Mouse (Mus musculus) A20 (cell line): ENCODE measurements around the gene Zfp93.

Source experiments
- DNase-seq: peaks from one replicate; pipeline ENCODE4 v3.0.0-alpha.2; 2011; ENCODE audit warnings: low read depth, low spot score

Gene Zfp93

GRCm38 (mm10) chr7:24291387-24292090, 21.3 kb downstream of the Zfp93 start:
- DNase-seq, result no peak

DNA sequence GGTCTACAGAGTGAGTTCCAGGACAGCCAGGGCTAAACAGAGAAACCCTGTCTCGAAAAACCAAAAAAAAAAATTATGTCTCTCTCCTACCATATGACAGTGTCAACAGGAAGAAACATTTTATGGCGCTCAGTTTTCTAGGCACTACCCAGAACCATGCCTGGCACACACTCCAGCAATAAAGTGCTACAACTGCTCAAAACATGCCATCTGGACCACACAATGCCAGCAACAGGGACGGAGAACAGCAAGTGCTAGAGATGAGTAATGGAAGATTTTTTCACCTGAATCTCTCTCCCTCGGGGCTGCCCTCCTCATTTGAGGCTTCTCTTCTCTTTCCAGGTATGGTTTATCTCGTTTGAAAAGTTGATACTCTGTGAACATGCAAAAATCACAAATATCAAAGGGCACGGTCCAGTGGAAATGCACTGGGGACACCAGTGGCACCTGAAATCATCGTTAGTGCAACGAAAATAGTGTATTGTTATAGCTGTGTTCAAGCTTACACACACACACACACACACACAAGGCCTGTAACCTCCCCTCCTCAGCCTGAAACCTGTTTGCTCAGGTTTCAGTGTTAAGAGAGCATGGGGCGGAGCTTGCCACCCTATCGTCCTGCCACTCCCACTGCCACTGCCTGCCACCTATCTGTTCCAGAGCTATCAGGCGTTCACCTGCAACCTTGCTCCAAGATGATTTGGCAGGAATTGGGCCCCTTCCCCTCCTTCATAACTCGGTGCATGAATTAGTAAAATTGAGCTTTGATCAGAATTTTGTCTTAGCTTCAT, 23.0 kb downstream of the Zfp93 start:
- no peak for DNase-seq

DNA sequence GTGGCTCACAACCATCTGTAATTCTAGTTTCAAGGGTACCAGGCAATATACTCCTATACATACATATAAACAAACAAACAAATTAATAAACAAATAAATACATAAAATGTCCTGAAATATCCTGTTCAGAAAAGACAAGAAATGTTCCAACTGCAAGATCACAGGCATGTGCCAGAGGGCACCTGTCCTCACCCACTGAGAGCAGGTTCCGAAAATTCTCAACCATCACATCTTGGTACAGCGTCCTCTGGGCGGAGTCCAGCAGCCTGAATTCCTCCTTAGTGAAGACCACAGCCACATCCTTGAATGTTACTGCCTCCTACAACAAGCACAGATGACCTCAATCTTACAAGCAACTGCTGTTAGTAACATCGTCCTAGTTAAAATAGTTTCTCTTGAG, 24.5 kb downstream of the Zfp93 start:
- DNase-seq, result no peak

GRCm38 (mm10) chr7:24295376-24295775, 25.2 kb downstream of the Zfp93 start:
- DNase-seq, result no peak

DNA sequence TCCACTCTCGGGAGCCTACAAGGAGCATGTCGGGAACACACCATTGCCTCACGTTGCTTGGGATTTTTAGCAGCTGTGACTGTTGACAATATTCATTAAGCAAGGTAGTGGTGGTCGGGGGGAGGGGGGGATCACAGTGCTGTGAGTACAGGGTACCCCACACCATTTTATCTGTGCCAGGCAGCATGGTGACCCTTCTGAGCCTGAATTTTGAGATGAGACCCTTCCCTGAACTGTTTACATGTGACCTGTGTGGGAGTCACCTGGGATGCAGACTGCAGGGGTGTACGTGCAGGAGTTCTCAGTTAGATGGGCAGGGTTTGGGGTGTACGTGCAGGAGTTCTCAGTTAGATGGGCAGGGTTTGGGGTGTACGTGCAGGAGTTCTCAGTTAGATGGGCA, 26.2 kb downstream of the Zfp93 start:
- no peak for DNase-seq

GRCm38 (mm10) chr7:24297361-24298095, 27.3 kb downstream of the Zfp93 start:
- no peak for DNase-seq

GRCm38 (mm10) chr7:24298635-24298972, 28.4 kb downstream of the Zfp93 start:
- no peak for DNase-seq

- DNase-seq, result peak; percentile 88
Observed at GRCm38 (mm10) chr7:24298973-24299708, 28.9 kb downstream of the Zfp93 start.

DNA sequence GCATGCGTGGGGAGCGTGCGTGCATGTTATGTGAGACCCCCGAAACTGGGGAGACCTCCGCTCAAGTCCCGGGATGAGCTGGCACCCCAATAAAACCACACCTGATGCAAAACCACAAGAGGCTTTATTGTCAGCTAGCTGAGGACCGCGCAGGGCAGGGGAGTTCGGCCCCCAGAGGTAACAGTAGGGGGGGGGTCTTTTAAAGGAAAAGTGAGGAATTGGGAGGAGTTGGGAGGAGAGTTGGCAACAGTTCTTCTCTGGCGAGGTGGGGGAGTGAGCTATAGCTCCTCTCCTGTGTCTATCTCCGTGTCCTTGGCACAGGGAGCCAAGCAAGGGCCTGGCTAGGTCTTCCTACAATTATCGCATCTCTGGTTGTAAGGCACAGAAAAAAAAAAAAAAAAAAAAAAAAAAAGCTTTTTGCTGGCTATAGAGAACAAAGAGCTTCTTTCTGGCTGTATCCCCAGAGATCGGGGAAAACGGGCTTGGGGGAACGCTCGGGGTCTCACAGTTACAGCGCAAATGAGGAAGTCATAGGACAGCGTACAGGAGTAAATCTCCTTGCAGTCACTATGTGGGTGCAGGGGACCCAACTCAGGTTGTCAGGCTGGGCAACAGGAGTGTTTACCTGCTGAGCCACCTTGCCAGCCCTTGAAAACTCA, 29.7 kb downstream of the Zfp93 start:
- DNase-seq, result no peak

GRCm38 (mm10) chr7:24300771-24301282, 30.6 kb downstream of the Zfp93 start, which contains the start of gene Zfp61:
Zfp61 (minus strand) TSS chr7:24301232.
- no peak for DNase-seq

GRCm38 (mm10) chr7:24315726-24316566, 45.7 kb downstream of the Zfp93 start:
- DNase-seq, result peak; percentile 53

DNA sequence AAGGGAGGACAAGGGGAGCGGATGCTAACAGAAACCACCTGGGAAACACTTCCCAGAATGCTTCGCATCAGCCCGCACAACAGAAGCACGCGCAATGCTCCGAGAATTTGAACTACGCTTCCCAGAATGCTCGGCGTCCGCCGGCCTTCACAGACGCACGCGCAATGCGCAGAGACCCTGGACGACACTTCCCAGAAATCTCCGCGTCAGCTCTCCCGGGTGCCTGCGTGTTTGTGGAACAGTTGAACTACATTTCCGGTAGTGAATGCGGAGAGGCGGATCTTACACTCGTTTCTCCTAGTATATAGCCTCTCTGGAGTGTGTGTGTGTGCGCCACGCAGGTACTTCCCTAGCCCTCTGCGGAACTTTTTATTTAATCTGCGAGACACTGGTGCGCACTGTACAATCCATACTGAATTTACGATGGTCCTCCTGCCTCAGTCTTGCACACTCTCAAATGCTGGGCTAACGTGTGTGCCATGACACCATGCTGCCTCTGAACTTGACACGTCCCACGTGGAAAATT, 46.4 kb downstream of the Zfp93 start, which contains the start of gene Zfp94:
Gene Zfp94 (minus strand): TSS at position 100 of the 526 bp plus-strand sequence.
- DNase-seq, result peak; percentile 97

GRCm38 (mm10) chr7:24318942-24319341, 48.7 kb downstream of the Zfp93 start:
- DNase-seq, result peak; percentile 61

DNA sequence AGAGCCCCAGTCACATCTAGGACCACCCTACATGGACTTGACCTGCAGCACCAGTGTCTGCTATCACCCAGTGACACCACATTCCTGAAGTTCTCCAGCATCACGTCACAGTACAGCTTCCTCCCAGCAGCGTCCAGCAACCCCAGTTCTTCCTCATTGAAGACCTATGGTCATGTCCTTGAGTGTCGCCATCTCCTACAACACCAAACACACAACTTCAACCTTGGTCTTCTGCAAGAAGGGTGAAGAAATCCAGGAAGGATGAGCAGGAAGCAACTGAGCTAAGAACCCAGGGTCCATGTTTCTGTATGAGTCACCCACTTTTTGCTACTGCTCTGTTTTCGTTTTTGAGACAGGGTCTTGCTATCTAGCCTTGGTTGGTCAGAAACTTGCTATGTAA, 52.4 kb downstream of the Zfp93 start:
- DNase-seq, result no peak

DNA sequence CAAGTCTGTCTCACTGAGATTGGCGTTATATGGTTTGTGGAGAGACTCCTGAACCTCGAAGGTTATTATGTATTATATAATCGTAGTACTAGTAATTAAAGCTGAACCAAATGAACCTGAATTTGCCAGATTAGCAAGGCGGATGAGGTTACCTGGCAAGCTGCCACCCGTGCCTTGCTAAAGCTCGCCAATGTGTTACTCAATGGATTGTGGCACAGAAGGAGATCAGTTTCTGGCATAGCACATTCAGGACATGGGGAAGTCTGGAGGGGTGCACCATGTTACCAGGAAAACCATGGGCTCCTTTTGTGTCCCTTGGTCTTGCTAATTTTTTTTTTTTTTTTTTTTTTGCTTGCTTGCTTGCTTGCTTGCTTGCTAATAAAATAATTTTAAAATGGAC, 55.0 kb downstream of the Zfp93 start:
- DNase-seq, result no peak

- no peak for DNase-seq
Observed at GRCm38 (mm10) chr7:24325675-24326128, 55.5 kb downstream of the Zfp93 start.

GRCm38 (mm10) chr7:24326273-24327135, 56.3 kb downstream of the Zfp93 start:
- no peak for DNase-seq
